Mouse (Mus musculus) spleen, adult 2 months (tissue): ENCODE results near the gene Pakap.

Source experiments
- CTCF ChIP-seq: fragments of 200-500 bp; IDR thresholded peaks from 2 replicates; pipeline ENCODE4 v1.5.1; 2011; ENCODE audit warnings: mild to moderate bottlenecking, inconsistent platforms; ENCODE audit not compliant: insufficient read depth, insufficient read length, insufficient replicate concordance; ENCODE audit errors: extremely low read depth
- POLR2A ChIP-seq: fragments of 200-500 bp; IDR thresholded peaks from 2 replicates; pipeline ENCODE4 v1.6.1; 2011; ENCODE audit warnings: low read depth, low read length, inconsistent platforms

- TF ChIP-seq POLR2A (no peak), CTCF (no peak)
These were observed 71.0 kb downstream of the Pakap start for GRCm38 (mm10) chr4:57638941-57639340.
